Mouse (Mus musculus): Measurements from ENCODE around the gene Gm20388.

The Gm20388 gene

DNA sequence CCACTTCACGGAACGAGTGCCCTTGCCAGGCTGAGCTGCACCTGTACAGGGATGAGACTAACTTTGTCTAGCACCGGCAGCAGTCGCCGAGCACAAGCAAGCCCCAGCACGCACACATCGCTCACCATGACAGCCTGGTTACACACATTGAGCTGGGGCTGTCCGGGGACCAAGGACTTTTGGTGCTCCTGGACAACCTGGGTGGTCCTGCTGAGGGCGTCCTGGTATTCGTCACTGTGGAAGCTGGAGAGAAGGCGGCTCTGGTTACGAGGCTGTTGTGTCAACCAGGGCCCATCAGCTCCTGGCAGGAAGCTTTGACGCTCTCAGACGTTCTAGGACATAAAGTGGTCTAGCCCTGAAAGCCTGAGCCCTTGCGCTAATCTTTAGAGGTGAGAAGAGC is 2670.3 kb downstream of the Gm20388 start:
- DNase-seq (ENCODE audit: low spot score) = no peak

DNA sequence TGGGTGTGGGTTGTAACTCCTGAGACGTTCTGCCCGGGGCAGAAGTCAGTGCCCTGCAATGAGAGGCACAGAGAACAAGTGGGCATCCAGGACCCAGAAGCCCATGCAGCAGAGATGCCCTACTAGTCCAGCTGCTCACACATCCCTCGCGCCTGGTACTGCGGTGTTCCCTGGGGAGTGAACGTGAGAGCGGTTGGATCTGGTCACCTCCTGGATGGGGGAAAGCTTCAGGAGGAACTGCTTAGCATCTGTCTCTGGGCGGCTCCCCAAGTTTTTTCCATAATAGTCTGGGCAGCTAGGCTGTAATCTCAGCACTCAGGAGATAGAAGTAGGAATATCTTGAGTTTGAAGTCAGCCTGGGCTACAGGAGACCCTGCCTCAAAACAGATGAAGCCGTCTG is 2674.3 kb downstream of the Gm20388 start:
- DNase-seq (ENCODE audit: low spot score) = no peak

DNA sequence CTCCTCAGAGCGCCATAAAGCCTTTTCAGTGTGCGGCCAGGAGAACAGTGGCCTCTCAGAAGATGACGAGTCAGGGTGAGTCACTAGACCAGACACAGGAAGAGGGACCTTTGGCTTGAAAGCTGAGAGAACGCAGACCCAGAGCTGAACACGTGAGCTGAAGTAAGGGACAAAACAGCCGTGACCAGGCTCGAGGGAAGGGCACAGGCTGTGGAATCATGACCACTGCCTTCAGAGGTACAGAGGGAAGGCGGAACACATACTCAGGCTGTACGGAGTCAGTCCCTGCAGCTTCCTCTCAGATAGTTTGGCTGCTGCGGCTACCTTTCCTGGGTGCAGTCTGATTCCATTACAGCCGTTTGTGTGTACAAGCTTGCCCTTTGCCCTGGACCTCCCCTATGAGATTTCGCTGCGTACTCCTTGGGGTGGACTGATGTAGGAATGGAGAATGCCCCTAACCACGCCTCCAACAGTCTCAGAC is 2674.8 kb downstream of the Gm20388 start:
- no peak for DNase-seq (ENCODE audit: low spot score)

DNA sequence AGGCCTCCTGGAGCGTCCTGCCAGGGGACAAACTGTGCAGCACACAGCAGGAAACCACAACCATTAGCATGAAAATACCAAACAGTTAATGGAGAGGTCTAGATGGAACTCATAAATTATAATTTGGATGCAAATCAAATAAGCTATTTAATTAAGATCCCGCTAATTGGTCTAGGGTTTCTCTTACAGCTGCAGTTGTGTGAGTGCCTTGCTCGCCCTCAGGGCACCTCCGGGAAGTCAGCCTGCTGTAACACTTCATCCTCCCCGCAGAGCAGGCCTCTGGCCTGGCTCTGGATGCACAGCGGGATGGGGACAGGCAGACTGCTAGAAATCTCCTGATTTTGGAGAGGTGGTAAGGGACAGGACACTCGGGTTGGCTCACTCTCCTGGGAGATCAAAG is 2675.5 kb downstream of the Gm20388 start:
- no peak for DNase-seq (ENCODE audit: low spot score)

DNA sequence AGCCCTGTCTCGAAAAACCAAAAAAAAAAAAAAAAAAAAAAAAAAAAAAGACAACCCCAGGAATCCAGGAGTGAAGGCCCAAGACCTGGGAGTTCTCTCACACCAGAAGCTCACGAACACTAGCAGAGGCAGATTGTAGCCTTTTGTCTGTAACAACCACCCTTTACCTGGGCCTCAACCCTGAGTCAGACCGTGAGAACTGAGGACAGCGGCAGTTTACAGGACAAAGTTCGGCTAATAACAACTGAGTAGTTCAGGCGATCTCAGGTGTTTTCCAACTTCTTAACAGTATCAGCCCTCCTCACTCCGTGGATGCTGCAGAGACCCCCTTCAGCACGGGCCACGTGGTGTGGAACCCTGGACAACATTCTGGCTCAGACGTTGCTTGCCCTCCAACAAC is 2676.1 kb downstream of the Gm20388 start:
- no peak for DNase-seq (ENCODE audit: low spot score)

DNA sequence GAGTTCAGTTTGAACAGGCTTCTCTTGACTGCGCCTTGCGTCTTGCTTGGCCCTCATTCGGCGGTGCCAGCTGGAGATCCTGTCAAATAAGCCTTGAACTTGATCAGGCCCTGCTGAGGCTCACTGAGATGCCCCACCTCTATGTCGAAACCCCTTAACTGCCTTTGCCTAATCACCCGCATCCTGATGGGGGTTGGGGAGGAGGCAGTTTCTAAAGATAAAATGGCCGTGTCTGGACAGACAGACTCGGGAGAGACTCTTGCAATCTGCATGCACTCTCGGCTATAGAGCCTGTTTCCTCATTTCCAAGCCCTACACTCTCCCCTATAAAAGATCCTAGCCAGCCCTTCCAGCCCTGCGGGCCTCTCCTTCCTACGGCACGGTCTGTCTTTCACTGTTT is 2682.6 kb downstream of the Gm20388 start:
- no peak for DNase-seq (ENCODE audit: low spot score)

DNA sequence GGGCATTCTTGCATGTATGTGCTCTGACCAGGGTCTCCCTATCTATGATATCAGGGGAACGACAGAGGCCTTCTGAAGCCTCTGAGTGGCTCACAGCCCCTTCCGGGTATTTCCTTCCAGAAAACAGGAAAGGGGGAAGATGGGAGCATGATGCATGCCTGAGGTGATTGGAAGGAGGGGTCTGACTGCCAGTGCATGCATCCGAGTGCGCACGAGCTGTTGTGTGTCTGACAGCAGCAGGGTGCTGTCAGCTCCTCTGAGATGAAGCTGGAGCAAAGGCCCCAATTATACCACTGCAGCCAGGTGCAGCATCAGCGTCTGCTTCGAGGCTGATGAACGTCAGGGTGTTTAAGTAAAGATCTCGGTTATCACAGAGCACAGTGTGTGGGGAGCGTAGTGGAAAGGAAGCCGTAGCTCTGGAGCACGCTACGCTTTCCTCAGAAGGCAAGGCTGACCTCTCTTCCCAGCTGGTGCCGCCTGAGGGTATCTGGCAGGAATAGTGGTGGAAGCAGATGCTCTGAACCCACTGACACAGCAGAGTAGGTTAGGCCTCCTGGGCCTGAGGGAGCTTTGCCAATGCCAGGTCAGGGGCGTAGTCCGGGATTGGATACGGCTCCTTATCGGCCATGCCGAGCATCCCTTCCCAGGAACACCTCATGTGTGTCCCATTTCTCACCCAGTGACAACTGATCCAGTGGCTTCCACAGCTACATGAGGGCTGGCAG is 2683.3 kb downstream of the Gm20388 start:
- no peak for DNase-seq (ENCODE audit: low spot score)

DNA sequence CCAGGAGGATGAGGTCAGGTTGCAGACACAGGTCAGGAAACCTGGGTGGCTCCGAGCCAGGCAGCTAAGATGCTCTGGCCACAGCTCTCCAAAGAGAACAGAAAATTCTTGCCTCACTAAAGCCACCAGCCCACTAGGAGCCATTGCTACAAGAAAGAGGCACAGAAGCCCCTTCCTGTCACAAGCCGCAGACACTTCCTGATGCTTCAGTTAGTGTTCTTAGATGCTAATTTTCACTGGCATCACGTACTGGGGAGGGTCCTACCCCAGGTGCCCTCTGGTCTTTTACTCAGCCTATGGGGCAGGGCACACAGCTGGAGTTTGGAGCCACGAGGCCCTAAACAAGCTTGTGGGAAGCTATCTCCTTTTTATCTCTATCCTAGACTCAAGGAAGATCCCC is 2685.4 kb downstream of the Gm20388 start:
- DNase-seq (ENCODE audit: low spot score) = no peak

DNA sequence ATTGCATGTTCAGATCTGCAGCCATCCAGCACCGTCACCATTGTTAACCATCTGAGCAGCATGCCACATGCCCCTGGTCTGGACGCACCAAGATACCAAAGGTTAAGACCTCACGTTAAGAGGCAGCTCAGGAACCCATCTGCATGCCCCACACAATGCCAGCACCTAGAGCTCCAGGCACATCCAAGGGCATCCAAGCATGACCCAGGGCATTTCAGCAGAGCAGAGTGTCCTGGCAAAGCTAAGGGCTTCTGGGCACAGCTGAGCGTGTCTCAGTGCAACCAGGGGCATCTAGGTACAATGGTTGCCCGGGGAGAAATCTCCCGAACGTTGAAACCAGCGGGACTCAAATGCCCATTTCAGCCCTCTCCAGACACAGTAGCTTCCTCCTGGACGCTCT is 2690.0 kb downstream of the Gm20388 start:
- DNase-seq (ENCODE audit: low spot score) = no peak

DNA sequence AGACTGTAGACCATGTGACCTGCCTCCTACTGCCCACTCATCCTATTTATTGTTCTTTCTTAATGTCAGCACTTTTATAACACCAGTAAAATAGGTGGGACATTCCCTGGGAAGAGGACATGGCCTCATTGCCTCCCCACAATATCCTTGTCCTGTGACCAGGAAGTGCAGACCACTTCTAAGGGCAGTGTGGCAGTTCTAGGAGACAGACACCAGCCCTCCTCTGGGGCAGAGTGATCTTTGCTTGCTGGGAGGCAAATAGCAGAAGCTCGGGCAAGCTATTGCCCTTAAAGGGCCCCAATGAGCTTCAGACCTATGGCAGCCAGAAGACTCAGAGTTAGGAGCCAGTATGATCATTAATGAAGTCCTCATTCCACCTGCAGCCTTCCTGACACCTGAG is 2694.0 kb downstream of the Gm20388 start:
- DNase-seq (ENCODE audit: low spot score) = no peak

DNA sequence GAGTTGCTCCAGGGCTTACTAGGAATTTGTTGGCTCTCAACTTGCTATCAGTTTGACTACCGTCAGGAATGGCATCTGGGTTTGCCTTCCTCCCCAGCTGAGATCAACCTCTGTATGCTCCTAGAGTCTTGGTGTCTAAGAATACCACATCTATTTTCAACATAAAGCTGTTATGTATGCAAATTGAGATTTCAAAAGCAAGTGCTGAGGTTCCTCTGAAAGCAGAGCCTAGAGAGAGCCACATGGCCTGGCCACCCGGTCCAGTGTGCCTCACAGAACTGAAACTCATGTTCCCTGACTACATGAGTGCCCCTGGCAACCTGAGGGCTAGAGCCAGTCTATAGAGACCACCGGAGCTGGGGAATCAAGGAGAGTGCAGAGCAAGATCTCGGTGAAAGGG is 2694.7 kb downstream of the Gm20388 start:
- no peak for DNase-seq (ENCODE audit: low spot score)

DNA sequence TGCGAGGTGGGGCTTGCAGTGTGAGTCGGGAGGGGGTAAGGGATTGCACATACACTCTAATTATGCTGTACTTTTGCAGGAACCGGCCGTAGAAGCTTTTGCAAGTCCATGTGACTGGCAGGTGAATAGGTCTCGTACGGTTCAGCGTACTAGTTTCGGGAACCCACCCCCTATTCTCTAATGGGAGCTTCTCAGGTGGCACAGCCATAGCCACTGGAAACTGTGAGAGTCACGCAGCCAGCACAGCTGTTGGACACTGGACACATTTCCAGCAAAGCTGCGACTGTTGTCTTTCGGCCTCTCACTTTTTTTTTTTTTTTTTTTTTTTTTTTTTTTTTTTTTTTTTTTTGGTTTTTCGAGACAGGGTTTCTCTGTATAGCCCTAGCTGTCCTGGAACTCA is 2696.2 kb downstream of the Gm20388 start:
- no peak for DNase-seq (ENCODE audit: low spot score)

DNA sequence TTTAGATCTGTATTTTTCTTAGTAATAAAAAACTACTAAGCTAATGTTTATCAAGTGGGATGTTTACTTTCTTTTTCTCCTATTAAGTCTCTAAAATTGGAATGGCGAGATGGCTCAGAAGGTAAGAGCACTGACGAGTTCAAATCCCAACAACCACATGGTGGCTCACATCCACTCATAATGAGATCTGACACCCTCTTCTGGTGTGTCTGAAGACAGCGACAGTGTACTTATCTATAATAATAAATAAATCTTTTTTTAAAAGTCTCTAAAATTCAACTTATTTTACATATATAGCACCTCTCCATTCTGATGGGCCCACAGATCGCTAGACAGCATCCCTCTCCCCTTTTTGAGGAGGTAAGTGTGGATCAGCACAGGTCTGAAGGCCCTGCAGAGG is 2699.6 kb downstream of the Gm20388 start:
- no peak for DNase-seq (ENCODE audit: low spot score)

DNA sequence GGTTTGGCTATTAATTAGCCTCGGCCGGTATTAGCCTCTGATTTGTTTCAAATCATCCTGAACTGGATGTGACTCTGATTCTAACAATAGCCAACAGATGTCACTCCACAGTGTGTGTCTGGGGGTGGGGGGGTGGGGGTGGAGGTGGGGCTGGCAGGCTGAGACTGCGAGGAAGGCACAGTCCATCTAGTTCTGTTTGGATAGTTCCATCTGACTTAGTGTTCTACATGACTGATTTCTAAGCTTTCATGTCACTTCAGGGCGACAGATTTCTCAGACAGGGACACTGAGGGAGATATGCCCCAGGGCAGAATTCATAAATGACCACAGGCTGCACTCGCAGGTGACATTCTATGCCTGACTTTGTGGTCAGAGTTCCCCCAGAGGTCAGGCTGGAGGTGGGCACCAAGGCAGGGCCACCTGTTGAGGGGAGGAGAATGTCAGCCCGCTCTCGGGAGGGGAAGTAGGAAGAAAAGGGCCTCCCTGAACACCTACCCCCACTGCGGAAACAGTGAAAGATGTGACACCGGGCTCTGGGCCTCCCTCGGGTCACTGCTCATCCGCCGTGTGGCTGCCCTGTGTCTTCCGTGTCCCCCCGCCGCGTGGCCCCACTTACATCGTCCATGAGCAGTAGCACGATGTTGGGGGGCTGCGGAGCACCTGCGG is 2700.1 kb downstream of the Gm20388 start:
- DNase-seq (ENCODE audit: low spot score) = no peak

DNA sequence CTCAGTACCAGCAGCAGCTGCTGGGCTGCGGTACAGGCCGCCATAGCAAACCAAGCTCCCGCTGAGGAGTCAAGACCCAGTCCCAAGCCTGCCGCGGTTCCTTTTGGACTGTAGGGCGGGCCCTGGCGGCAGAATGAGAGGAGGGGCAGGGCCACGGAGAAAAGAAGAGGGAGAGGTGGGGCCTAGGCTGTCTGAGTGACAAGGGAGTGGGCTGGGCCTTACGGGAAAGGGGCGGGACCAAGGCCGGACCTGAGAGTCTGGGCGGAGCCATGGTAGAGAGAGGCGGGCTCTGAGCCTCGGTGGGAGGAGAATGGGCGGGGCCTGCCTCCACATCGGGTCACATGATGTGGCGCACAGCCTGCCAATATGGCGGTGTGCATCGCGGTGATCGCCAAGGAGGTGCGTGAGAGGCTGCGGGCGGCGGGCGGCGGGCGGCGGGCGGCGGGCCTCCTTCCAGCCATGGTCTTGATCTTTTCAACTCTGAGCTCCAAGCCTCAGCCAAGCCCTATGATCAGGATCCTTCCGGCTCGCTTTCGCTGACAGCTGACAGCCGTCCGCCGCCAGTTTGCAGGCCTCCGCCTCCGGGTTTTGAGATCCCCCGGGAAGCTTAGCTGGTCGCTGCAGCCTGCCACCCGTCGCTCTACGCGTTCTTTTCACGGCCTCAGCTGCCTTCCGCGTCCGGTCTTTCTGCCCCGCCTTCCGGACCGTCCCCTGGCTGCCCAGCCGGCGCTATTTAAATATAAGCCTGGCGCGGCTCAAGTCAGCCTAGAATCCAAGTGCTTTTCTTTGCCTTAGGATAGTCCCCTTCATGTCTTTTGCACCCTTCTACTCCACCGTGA is 2700.9 kb downstream of the Gm20388 start, which contains the start of the genes Galns and Trappc2l:
Gene Galns, minus strand, starts transcription at position 169 of the 839 bp plus-strand sequence.
Gene Trappc2l, plus strand, starts transcription at position 346 of the 839 bp plus-strand sequence.
- DNase-seq (ENCODE audit: low spot score) = peak; percentile 94

DNA sequence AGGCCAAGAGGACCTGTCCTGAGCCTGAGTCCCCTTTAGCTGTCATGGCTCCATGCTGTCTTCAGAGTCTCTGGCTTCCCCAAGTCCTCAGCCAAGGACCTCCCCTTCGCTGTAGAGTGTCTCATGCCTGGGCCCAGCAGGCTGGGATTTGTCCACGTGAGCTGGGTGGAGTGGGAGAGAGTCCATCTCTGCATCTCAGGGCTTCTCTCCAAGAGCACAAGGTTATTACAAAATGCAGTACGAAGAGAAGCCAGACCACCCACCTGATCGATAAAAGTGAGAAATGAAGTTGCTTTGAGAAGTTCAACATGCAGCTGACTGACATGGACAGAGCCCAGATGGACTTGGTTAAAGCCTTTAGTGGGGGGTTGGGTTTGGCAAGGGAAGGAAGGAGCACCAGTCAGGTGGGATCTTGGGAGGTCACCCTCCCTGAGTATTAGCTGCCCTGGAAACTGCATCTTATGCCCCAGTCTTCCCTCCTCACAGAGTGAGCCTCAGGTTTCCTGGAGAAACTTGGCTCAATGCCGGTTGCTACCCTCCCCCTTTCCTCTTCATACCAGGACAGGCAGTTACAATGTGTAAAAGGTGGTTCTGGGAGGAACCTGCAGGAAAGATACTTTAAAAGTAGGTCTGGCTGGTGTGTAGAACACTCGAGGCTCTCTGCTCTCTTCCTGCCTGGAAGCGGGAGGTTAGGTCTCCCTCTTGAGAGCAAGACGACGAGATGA is 2705.7 kb downstream of the Gm20388 start:
- no peak for DNase-seq (ENCODE audit: low spot score)

DNA sequence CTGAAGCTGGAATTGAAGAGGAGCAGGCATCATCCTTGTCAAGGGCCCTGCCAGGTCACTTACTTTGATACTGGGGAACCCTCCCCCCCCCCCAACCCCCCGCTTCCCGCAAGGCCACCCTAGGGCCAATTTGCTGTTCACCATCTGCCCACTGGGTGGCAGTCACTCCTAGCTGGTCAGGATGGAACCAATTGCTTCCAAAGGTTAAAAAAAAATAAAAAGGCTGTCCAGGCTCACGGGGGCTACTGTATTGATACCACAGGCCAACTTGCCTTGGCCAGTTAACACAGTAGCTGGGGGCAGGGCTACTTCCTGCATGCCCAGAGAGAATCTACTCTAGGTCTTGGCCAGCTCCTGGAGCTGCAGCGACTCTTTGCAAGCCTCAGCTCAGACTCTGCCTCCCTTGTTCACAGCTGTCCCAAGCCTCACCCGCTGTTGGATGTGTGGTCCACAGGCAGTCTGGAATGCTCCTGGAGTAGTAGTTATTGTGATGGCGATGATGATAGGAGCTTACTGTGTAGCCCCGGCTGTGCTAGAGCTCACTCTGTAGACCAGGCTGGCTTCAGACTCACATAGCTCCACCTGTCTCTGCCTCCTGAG is 2707.4 kb downstream of the Gm20388 start:
- DNase-seq (ENCODE audit: low spot score) = peak; percentile 81

DNA sequence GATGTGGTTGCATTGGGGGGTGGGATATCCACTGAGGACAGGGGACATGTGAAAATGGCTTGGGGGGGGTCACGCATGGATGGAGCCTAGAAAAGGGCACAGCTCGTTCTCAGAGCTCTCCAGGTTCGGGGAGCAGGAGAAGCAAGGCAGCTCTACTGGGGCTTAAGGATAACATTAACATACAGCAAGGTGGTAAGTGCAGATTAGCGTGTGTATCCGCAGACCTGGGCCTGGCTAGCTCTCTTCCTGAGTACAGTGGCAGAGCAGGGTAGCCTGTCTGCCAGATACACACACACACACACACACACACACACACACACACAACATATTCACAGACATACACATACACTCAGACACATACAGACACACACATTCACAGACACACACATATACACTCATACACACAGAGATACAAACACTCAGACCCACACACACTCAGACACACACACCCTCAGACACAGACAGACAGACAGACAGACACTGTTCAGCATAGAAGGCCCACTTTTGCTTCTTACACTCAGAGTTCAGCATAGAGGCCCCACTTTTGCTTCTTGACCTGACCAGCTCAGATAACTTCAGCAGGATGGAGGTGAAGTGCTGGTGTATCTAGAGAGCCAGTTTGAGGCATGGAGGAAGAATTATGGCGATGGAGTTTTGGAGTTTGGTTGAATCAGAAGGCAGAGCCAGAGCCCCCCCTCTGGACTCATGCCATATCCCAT is 2708.2 kb downstream of the Gm20388 start:
- DNase-seq (ENCODE audit: low spot score) = no peak

DNA sequence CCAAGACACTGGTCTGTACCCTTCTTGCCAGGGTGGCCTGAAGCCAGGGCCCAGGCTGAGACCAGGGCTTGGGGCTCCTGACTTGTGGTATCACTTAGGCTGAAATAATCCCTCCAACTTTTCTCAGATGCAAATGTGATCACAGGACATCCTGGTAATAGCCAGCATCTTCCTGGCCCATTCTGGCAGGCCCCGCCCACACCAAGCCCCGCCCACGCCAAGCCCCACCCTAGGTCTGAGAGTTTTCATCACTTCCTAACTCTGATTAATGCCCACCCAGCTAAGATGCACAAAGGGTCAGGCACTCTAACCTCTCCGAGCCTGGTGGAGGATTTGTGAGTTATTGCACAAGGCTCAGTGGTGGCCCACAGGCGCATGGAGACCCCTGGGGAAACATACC is 2709.8 kb downstream of the Gm20388 start:
- no peak for DNase-seq (ENCODE audit: low spot score)

DNA sequence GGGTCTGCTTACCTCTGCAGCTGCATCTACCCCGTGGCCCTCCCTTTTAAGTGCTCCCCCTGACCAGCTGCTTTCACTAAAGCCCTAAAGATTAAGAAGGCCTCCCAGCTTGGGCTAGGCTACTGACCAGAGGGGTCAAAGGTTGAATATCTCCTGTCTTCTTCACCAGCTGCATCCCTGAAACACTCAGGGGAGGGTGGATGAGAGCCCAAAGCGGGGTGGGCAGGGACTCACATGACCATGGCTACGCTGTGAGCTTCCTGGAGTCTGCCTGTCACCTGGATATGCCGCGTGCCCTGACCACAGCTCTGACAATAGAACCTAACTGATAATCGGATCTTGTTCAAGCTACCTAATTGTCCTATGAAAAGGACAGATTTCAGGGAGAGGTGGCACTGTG is 2712.1 kb downstream of the Gm20388 start, which contains the start of gene Pabpn1l:
Gene Pabpn1l, minus strand, starts transcription at position 13 of the 400 bp plus-strand sequence.
- no peak for DNase-seq (ENCODE audit: low spot score)

Measured in urinary bladder, postnatal 25 days (tissue).